Mouse (Mus musculus): ENCODE results near the gene Dnmt3a. TPM values are rescaled to one million over a fixed set of nuclear protein-coding genes. Genes with fewer than 3 reads are reported as not detected.

Dnmt3a gene
- polyA plus RNA-seq, 1 experiment from 2014 or later, result 56.5 TPM

GRCm38 (mm10) chr12:3893335-3893734 is 87.5 kb downstream of the Dnmt3a start:
- H3K9ac ChIP-seq (ENCODE audit: low read length), result peak overlapping the region; percentile 75; the same call in 1 of the 2 replicates
- peak overlapping the region; percentile 56; the same call in 1 of the 2 replicates for H3K4me3 ChIP-seq (ENCODE audit: low read depth, low read length)
- no peak overlapping the region for H3K27ac ChIP-seq (ENCODE audit: low read depth, low read length)
- peak overlapping the region; percentile 77 for H3K4me2 ChIP-seq
- 76% methylated on average over 6 of the region's 6 CpGs for WGBS
- DNase-seq (ENCODE audit: low spot score, missing footprints) (no peak), ATAC-seq (ENCODE audit: low FRiP score) (no peak)
- H3K4me1 ChIP-seq (ENCODE audit: control insufficient read depth, insufficient read depth, low read length), result peaks cover 30% of the 10 kb centered on the region
- no peaks in the 10 kb centered on the region for H3K9me3 ChIP-seq (ENCODE audit: control insufficient read depth, low read length)
- peaks cover 3% of the 10 kb centered on the region for H3K27me3 ChIP-seq (ENCODE audit: control insufficient read depth, insufficient read depth, low read length)
- peaks cover 23% of the 10 kb centered on the region for H3K36me3 ChIP-seq (ENCODE audit: control insufficient read depth, insufficient read depth, low read length)

DNA sequence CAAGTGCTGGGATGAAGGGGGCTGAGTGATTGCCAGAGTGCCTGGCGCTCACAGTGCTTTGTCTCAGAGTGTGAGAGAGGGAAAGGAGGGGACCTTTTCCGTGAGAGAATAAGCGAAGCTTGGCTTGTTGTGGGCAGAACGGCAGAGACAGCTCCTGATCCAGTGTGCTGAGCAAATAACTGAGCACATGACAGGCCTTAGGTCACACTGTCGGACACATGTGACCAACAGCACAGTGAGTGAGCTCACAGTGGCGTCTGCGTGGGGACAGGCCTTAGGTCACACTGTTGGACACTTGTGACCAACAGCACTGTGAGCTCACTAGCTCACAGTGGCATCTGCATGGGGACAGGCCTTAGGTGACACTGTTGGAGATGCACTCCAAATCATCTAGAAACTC is 88.7 kb downstream of the Dnmt3a start:
- DNase-seq (ENCODE audit: low spot score, missing footprints) (no peak), ATAC-seq (ENCODE audit: low FRiP score) (no peak)
- Histone ChIP-seq H3K9ac (ENCODE audit: low read length) (no peak overlapping the region), H3K9me3 (ENCODE audit: control insufficient read depth, low read length) (no peaks in the 10 kb centered on the region), H3K36me3 (ENCODE audit: control insufficient read depth, insufficient read depth, low read length) (peaks cover 32% of the 10 kb centered on the region), H3K4me2 (no peak overlapping the region), H3K27me3 (ENCODE audit: control insufficient read depth, insufficient read depth, low read length) (no peaks in the 10 kb centered on the region; the same call in 1 of the 2 replicates), H3K4me1 (ENCODE audit: control insufficient read depth, insufficient read depth, low read length) (peaks cover 26% of the 10 kb centered on the region), H3K27ac (ENCODE audit: low read depth, low read length) (no peak overlapping the region), H3K4me3 (ENCODE audit: low read depth, low read length) (no peak overlapping the region)
- WGBS, result 79% methylated on average over 7 of the region's 7 CpGs

DNA sequence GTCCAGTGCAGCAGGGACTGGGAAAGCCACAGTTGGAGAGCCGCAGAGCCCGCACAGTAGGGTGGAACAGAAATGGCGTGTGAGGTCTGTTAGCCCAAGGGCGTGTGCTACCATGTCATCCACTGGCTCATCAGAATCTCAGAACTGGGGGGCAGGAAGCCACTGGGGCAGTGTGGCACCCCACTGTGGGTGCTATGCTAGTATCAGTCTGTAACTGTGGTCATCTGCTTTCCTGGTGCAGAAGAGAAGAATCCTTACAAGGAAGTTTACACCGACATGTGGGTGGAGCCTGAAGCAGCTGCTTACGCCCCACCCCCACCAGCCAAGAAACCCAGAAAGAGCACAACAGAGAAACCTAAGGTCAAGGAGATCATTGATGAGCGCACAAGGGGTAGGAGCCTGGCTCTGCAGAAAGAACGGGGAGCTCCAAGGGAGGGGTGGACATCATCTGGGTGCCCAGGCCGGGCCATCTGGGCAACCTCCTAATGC is 91.3 kb downstream of the Dnmt3a start:
- no peak for DNase-seq (ENCODE audit: low spot score, missing footprints)
- Histone ChIP-seq H3K9me3 (ENCODE audit: control insufficient read depth, low read length) (no peaks in the 10 kb centered on the region), H3K9ac (ENCODE audit: low read length) (no peak overlapping the region), H3K27me3 (ENCODE audit: control insufficient read depth, insufficient read depth, low read length) (no peaks in the 10 kb centered on the region), H3K36me3 (ENCODE audit: control insufficient read depth, insufficient read depth, low read length) (peaks cover 51% of the 10 kb centered on the region), H3K27ac (ENCODE audit: low read depth, low read length) (no peak overlapping the region), H3K4me1 (ENCODE audit: control insufficient read depth, insufficient read depth, low read length) (peaks cover 12% of the 10 kb centered on the region), H3K4me2 (no peak overlapping the region), H3K4me3 (ENCODE audit: low read depth, low read length) (no peak overlapping the region)
- WGBS, result 92% methylated on average over 9 of the region's 9 CpGs
- ATAC-seq (ENCODE audit: low FRiP score), result no peak

DNA sequence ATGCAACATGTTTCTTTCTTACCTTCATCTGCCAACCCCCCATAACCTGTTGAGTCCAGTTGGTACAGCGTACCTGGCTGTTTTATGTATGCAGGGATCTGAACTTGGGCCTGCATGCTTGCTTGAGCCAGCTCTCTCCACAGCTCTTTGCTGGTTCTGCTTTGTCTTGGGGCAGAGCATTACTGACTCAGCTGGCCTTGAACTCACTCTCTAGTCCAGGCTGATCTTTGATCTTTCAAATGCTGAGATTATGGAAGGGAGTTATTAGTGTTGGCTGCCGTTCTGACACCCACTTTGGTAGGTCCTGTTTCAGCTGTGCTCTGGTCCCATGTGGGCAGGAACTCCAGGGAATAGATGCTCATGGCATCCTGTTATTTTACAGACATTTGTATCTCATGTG is 93.0 kb downstream of the Dnmt3a start:
- H3K4me2 ChIP-seq, result no peak overlapping the region
- H3K4me1 ChIP-seq (ENCODE audit: control insufficient read depth, insufficient read depth, low read length), result no peaks in the 10 kb centered on the region
- no peaks in the 10 kb centered on the region for H3K9me3 ChIP-seq (ENCODE audit: control insufficient read depth, low read length)
- H3K4me3 ChIP-seq (ENCODE audit: low read depth, low read length), result no peak overlapping the region
- no peak for ATAC-seq (ENCODE audit: low FRiP score)
- 86% methylated on average over 2 of the region's 2 CpGs for WGBS
- H3K27ac ChIP-seq (ENCODE audit: low read depth, low read length), result no peak overlapping the region
- no peaks in the 10 kb centered on the region for H3K27me3 ChIP-seq (ENCODE audit: control insufficient read depth, insufficient read depth, low read length)
- peaks cover 63% of the 10 kb centered on the region for H3K36me3 ChIP-seq (ENCODE audit: control insufficient read depth, insufficient read depth, low read length)
- H3K9ac ChIP-seq (ENCODE audit: low read length), result no peak overlapping the region
- no peak for DNase-seq (ENCODE audit: low spot score, missing footprints)

DNA sequence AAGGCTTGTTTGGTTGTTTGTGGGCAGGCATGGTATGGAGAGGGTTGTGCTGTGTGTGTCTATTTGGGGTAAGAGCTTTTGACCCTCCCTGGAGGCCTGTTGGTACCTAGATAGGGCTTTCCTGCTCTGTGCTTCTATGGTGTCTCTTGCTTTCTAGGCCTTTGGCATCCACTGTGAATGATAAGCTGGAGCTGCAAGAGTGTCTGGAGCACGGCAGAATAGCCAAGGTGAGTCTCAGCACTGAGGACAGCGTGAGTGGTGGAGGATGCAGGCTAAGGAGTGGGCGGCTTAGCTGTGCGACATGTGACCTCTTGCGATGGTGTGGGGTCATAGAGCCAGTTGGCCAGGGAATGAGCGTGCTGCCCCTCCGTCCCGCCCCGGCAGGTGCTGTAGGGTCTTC is 99.6 kb downstream of the Dnmt3a start:
- H3K36me3 ChIP-seq (ENCODE audit: control insufficient read depth, insufficient read depth, low read length), result peaks cover 41% of the 10 kb centered on the region

GRCm38 (mm10) chr12:3906308-3906707 is 100.5 kb downstream of the Dnmt3a start:
- no peaks in the 10 kb centered on the region for H3K9me3 ChIP-seq (ENCODE audit: control insufficient read depth, low read length)
- no peaks in the 10 kb centered on the region for H3K4me1 ChIP-seq (ENCODE audit: control insufficient read depth, insufficient read depth, low read length)
- H3K9ac ChIP-seq (ENCODE audit: low read length), result no peak overlapping the region
- H3K4me3 ChIP-seq (ENCODE audit: low read depth, low read length), result no peak overlapping the region
- peak overlapping the region; percentile 9; the same call in 1 of the 2 replicates for H3K27ac ChIP-seq (ENCODE audit: low read depth, low read length)
- ATAC-seq (ENCODE audit: low FRiP score) (no peak), DNase-seq (ENCODE audit: low spot score, missing footprints) (peak; percentile 74)
- no peak overlapping the region for H3K4me2 ChIP-seq
- H3K27me3 ChIP-seq (ENCODE audit: control insufficient read depth, insufficient read depth, low read length), result no peaks in the 10 kb centered on the region
- peaks cover 38% of the 10 kb centered on the region for H3K36me3 ChIP-seq (ENCODE audit: control insufficient read depth, insufficient read depth, low read length)

More for the DNA sequence above, 99.6 kb downstream of the Dnmt3a start:
- H3K9me3 ChIP-seq (ENCODE audit: control insufficient read depth, low read length), result no peaks in the 10 kb centered on the region
- WGBS, result 91% methylated on average over 9 of the region's 9 CpGs
- peak; percentile 73 for DNase-seq (ENCODE audit: low spot score, missing footprints)
- H3K9ac ChIP-seq (ENCODE audit: low read length), result no peak overlapping the region
- H3K27ac ChIP-seq (ENCODE audit: low read depth, low read length), result no peak overlapping the region
- H3K4me1 ChIP-seq (ENCODE audit: control insufficient read depth, insufficient read depth, low read length), result no peaks in the 10 kb centered on the region
- H3K27me3 ChIP-seq (ENCODE audit: control insufficient read depth, insufficient read depth, low read length), result no peaks in the 10 kb centered on the region
- H3K4me2 ChIP-seq, result no peak overlapping the region
- no peak overlapping the region for H3K4me3 ChIP-seq (ENCODE audit: low read depth, low read length)
- ATAC-seq (ENCODE audit: low FRiP score), result no peak

DNA sequence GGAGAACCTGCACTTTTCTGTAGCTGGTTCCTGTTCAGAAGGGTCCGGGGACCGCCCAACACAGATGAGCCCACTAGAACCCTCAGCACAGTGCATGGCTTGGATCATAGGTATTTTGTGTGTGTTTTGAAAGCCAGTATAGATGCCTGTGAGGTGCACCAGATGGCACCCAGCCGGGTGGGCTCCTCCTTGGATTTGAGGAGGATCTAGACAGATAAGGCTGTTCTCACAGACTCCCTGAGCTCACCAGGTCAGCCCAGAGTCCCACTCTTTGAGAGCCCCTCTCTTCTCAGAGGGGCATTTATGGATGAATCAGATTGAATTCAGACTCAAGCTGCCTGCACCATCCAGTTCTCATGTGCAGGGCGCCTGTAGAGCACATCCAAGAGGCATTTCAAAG is 101.2 kb downstream of the Dnmt3a start:
- Histone ChIP-seq H3K9ac (ENCODE audit: low read length) (no peak overlapping the region), H3K4me3 (ENCODE audit: low read depth, low read length) (no peak overlapping the region), H3K27ac (ENCODE audit: low read depth, low read length) (no peak overlapping the region), H3K4me2 (no peak overlapping the region), H3K27me3 (ENCODE audit: control insufficient read depth, insufficient read depth, low read length) (no peaks in the 10 kb centered on the region), H3K36me3 (ENCODE audit: control insufficient read depth, insufficient read depth, low read length) (peaks cover 31% of the 10 kb centered on the region), H3K4me1 (ENCODE audit: control insufficient read depth, insufficient read depth, low read length) (no peaks in the 10 kb centered on the region), H3K9me3 (ENCODE audit: control insufficient read depth, low read length) (no peaks in the 10 kb centered on the region)
- WGBS, result 86% methylated on average over 4 of the region's 4 CpGs
- ATAC-seq (ENCODE audit: low FRiP score), result no peak
- DNase-seq (ENCODE audit: low spot score, missing footprints), result no peak

DNA sequence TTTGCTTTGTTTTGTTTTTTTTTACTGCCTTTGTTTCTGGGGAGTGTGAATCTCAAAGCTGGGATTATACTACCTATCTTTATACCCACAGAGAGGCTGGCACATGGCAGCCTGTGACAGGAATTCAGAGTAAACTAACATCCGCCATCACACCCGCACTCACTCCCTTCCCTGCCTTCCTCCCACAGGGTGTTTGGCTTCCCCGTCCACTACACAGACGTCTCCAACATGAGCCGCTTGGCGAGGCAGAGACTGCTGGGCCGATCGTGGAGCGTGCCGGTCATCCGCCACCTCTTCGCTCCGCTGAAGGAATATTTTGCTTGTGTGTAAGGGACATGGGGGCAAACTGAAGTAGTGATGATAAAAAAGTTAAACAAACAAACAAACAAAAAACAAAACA is 101.6 kb downstream of the Dnmt3a start:
- no peak overlapping the region for H3K9ac ChIP-seq (ENCODE audit: low read length)
- no peak for DNase-seq (ENCODE audit: low spot score, missing footprints)
- no peak overlapping the region for H3K27ac ChIP-seq (ENCODE audit: low read depth, low read length)
- no peak overlapping the region for H3K4me3 ChIP-seq (ENCODE audit: low read depth, low read length)
- no peak overlapping the region for H3K4me2 ChIP-seq
- no peak for ATAC-seq (ENCODE audit: low FRiP score)
- no peaks in the 10 kb centered on the region for H3K9me3 ChIP-seq (ENCODE audit: control insufficient read depth, low read length)
- H3K36me3 ChIP-seq (ENCODE audit: control insufficient read depth, insufficient read depth, low read length), result peaks cover 27% of the 10 kb centered on the region
- no peaks in the 10 kb centered on the region for H3K4me1 ChIP-seq (ENCODE audit: control insufficient read depth, insufficient read depth, low read length)
- WGBS, result 77% methylated on average over 13 of the region's 13 CpGs
- H3K27me3 ChIP-seq (ENCODE audit: control insufficient read depth, insufficient read depth, low read length), result no peaks in the 10 kb centered on the region

GRCm38 (mm10) chr12:3910466-3911093 is 104.8 kb downstream of the Dnmt3a start:
- Histone ChIP-seq H3K4me3 (ENCODE audit: low read depth, low read length) (no peak overlapping the region), H3K27ac (ENCODE audit: low read depth, low read length) (no peak overlapping the region), H3K27me3 (ENCODE audit: control insufficient read depth, insufficient read depth, low read length) (no peaks in the 10 kb centered on the region), H3K36me3 (ENCODE audit: control insufficient read depth, insufficient read depth, low read length) (peaks cover 13% of the 10 kb centered on the region), H3K9ac (ENCODE audit: low read length) (no peak overlapping the region), H3K9me3 (ENCODE audit: control insufficient read depth, low read length) (no peaks in the 10 kb centered on the region), H3K4me2 (no peak overlapping the region), H3K4me1 (ENCODE audit: control insufficient read depth, insufficient read depth, low read length) (no peaks in the 10 kb centered on the region)
- peak; percentile 84 for DNase-seq (ENCODE audit: low spot score, missing footprints)
- 77% methylated on average over 10 of the region's 10 CpGs for WGBS
- peak; percentile 31; the same call in 1 of the 2 replicates for ATAC-seq (ENCODE audit: low FRiP score)

Data from midbrain, embryonic 11.5 days (tissue).